Mouse (Mus musculus) ES-E14 (cell line): ENCODE data around the gene Dync1li2. TPM values are rescaled to one million over a fixed set of nuclear protein-coding genes. Genes with fewer than 3 reads are reported as not detected.

Source experiments
- DNase-seq: peaks from one replicate; pipeline ENCODE4 v3.0.0-alpha.2; 2013; ENCODE audit warnings: low read depth, low spot score
- H3K27ac ChIP-seq: 2 replicates; pipeline ENCODE4 v1.5.1; 2012; ENCODE audit warnings: low read depth, mild to moderate bottlenecking, low read length, moderate library complexity, mixed read lengths; ENCODE audit not compliant: poor library complexity, insufficient read depth, severe bottlenecking
- H3K36me3 ChIP-seq: 2 replicates; pipeline ENCODE4 v1.6.1; 2012; ENCODE audit warnings: mild to moderate bottlenecking, low read length, moderate library complexity, mixed read lengths; ENCODE audit not compliant: control insufficient read depth, poor library complexity, insufficient read depth, severe bottlenecking
- H3K4me1 ChIP-seq, 2 experiments: fragments of 150-350 bp in 1 of 2; sonication (generic) in 1 of 2; 2 replicates each; pipeline ENCODE4 v1.6.1; 2012; ENCODE audit warnings: low read length in 2 of 2, mild to moderate bottlenecking in 1 of 2, mixed read lengths in 1 of 2; ENCODE audit not compliant: control insufficient read depth in 2 of 2, insufficient read depth in 2 of 2, poor library complexity in 1 of 2
- H3K4me3 ChIP-seq, 2 experiments: fragments of 150-350 bp in 1 of 2; sonication (generic) in 1 of 2; 2 replicates each; pipeline ENCODE4 v1.5.1; 2012; ENCODE audit warnings: low read length in 2 of 2, low read depth in 1 of 2, mild to moderate bottlenecking in 1 of 2, mixed read lengths in 1 of 2; ENCODE audit not compliant: insufficient read depth in 1 of 2, poor library complexity in 1 of 2, severe bottlenecking in 1 of 2
- H3K9ac ChIP-seq: 2 replicates; pipeline ENCODE4 v1.6.1; 2012; ENCODE audit warnings: low read depth, mild to moderate bottlenecking, low read length, mixed read lengths; ENCODE audit not compliant: poor library complexity, insufficient read depth, severe bottlenecking
- H3K9me3 ChIP-seq: fragments of 150-350 bp; sonication (generic); 2 replicates; pipeline ENCODE4 v1.6.1; 2012; ENCODE audit warnings: low read depth, mild to moderate bottlenecking, low read length; ENCODE audit not compliant: control insufficient read depth, insufficient read depth
- CHD2 ChIP-seq: IDR thresholded peaks from 2 replicates; pipeline ENCODE4 v1.6.1; 2014; ENCODE audit warnings: mild to moderate bottlenecking, low read depth, low read length, inconsistent platforms
- HCFC1 ChIP-seq: IDR thresholded peaks from 2 replicates; pipeline ENCODE4 v1.6.1; 2012; ENCODE audit warnings: low read length, inconsistent platforms, borderline replicate concordance; ENCODE audit not compliant: insufficient read depth
- MAFK ChIP-seq: IDR thresholded peaks from 2 replicates; pipeline ENCODE4 v1.6.1; 2014; ENCODE audit warnings: mild to moderate bottlenecking, low read depth, low read length, inconsistent platforms; ENCODE audit not compliant: insufficient read depth
- ZC3H11A ChIP-seq: IDR thresholded peaks from 2 replicates; pipeline ENCODE4 v1.6.1; 2012; ENCODE audit warnings: low read depth, mild to moderate bottlenecking, inconsistent platforms, low read length, borderline replicate concordance
- ZNF384 ChIP-seq: IDR thresholded peaks from 2 replicates; pipeline ENCODE4 v1.6.1; 2012; ENCODE audit warnings: low read depth, low read length, inconsistent platforms
- in situ Hi-C, 2 experiments: fragments of 600-800 bp; cut with MboI; formaldehyde crosslinking; loops; one replicate each; pipeline ENCODE4 v1.15.1; 2025; ENCODE audit warnings: low sequenced_read_pairs in 2 of 2, inconsistent platforms in 1 of 2; ENCODE audit not compliant: unreplicated experiment in 2 of 2
- total RNA-seq: library from RNA; depleted of rRNA; stranded (reverse); fragments of 300-350 nt; gene quantifications from 2 replicates; pipeline ENCODE4 v1.2.3, GENCODE M21; 2012

Gene Dync1li2
- total RNA-seq, 1 experiment = 28.9 TPM

DNA sequence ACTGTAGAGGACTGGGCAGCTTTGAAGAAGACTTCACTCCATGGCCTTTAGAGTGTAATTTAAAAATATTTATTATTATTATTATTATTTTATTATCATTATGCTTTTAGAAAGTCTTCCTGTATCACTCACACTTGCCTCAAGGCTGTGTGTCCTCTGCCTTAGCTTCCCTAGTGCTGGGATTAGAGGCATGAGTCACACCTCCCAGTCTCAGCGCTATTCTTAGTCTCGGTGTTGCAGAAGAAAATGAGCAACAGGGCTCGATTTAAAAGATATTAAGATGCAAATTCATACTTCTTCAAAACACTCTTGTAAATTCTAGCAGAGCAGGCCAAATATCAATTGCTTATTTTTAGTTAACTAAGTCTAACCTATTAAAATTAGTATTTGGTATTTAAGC lies 5.9 kb upstream of the Dync1li2 start:
- in situ Hi-C loops = no loop called here
- Histone ChIP-seq H3K9ac (no peak overlapping the region), H3K4me3 (no peak overlapping the region), H3K36me3 (no peaks in the 10 kb centered on the region), H3K4me1 (no peaks in the 10 kb centered on the region), H3K27ac (no peak overlapping the region), H3K9me3 (no peaks in the 10 kb centered on the region)
- TF ChIP-seq HCFC1 (no peak), ZC3H11A (no peak), ZNF384 (no peak), MAFK (no peak), CHD2 (no peak)
- DNase-seq = no peak

DNA sequence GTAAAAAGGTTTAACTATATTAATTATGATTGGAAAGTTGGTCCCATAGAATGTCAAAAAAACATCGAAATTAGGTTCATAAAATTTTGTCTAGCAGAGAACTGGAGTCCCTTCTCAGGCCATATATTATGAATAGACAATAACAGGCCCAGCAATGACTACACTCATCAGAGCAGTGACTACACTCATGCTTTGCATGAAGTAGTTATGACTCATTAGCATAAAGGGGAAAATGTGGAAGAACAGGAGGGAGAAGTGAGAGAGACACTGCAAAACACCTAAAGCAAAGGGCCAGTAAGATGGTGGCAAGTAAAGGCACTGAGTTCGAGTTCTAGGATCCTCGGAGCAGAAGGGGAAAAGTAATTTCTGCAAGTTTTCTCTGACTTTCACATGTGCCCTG lies 3.2 kb upstream of the Dync1li2 start:
- H3K27ac ChIP-seq = no peak overlapping the region
- in situ Hi-C loops = no loop called here
- TF ChIP-seq CHD2 = no peak
- no peak for TF ChIP-seq HCFC1
- no peak for TF ChIP-seq ZNF384
- no peak for TF ChIP-seq ZC3H11A
- no peak for TF ChIP-seq MAFK
- H3K9me3 ChIP-seq = no peaks in the 10 kb centered on the region
- no peak for DNase-seq
- H3K4me3 ChIP-seq = no peak overlapping the region
- H3K36me3 ChIP-seq = no peaks in the 10 kb centered on the region
- H3K9ac ChIP-seq = no peak overlapping the region
- H3K4me1 ChIP-seq = no peaks in the 10 kb centered on the region; a peak in 1 of 4 replicates

DNA sequence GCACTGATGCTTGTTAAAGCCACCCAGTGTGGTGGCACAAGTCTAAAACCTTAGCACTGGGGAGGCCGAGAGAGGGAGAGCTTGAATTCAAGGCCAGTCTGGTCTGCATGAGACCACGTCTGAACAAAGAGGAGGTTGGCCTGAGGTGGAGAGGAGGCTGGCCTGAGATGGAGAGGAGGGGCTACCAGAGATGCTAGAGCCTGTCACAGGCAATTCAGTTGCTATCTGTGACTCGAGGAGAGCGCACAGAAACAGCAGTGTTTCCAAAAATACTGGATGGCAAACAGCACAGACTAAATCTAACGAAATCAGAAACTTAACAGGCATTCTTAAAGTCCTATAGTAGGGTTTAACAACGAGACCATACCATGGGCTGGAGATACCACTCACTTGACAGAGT lies 2.4 kb upstream of the Dync1li2 start:
- in situ Hi-C loops = no loop called here
- H3K4me3 ChIP-seq = no peak overlapping the region
- no peaks in the 10 kb centered on the region for H3K9me3 ChIP-seq
- no peak for DNase-seq
- H3K9ac ChIP-seq = no peak overlapping the region
- H3K36me3 ChIP-seq = peaks cover 1% of the 10 kb centered on the region
- no peak overlapping the region for H3K27ac ChIP-seq
- TF ChIP-seq HCFC1 (no peak), MAFK (no peak), ZNF384 (no peak), CHD2 (no peak), ZC3H11A (no peak)
- no peaks in the 10 kb centered on the region; a peak in 1 of 4 replicates for H3K4me1 ChIP-seq

DNA sequence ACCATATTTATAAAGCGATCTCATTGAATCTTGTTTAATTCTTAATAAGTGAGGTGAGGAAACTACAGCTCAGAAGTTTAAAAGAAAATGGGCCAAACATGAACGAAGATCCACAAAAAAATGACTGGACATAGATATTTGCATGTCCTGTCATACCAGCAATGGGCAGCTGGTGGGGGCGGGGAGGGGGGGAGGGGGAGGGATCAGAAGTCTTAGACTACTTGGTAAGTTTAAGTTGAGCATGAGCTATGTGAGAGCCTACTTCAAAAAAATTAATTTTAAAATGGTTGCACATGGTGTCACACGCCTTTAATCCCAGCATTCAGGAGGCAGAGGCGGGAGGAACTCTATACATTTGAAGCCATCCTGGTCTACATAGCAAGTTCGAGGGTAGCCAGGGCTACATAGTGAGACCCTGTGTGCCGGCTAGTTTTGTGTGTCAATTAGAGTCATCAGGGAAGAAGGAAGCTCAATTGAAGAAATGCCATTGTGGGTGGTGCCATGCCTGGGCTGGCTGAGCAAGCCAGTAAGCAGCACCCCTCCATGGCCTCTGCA lies 355 bp upstream of the Dync1li2 start:
- TF ChIP-seq ZNF384 = no peak
- no peak for TF ChIP-seq CHD2
- TF ChIP-seq ZC3H11A = no peak
- no peak for TF ChIP-seq HCFC1
- no peak for TF ChIP-seq MAFK
- H3K9me3 ChIP-seq = no peaks in the 10 kb centered on the region
- no peak for DNase-seq
- in situ Hi-C loops = no loop called here
- no peak overlapping the region for H3K9ac ChIP-seq
- no peak overlapping the region for H3K27ac ChIP-seq
- peaks cover 13% of the 10 kb centered on the region for H3K36me3 ChIP-seq
- peak overlapping the region in 1 of 2 experiments; percentile 93; a peak in 2 of 4 replicates for H3K4me3 ChIP-seq
- peaks cover 0 to 6% of the 10 kb centered on the region in 2 experiments; a peak in 2 of 4 replicates for H3K4me1 ChIP-seq

DNA sequence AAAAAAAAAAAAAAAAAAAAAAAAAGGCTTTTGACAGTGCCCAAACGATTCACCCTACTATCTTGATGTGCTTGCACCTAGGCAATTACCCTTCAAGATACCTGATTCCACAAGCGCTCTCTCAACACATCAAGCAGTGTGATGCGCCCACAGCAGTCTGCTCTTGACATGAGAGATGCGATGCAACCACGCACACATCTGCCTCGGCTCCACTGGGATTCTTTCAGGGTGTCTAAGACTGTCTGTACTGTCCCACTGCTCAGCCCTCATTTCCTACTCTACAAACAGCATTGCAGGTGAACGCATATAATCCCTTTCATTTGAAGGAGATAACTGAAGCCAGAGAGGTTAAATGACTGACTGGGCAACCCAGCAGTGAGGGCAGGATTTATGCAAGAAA lies 1.2 kb downstream of the Dync1li2 start:
- Histone ChIP-seq H3K27ac (no peak overlapping the region), H3K9ac (peak overlapping the region; percentile 96; the same call in 1 of the 2 replicates), H3K36me3 (peaks cover 22% of the 10 kb centered on the region), H3K9me3 (no peaks in the 10 kb centered on the region), H3K4me3 (peak overlapping the region; percentile 88 to 93), H3K4me1 (peaks cover 0 to 6% of the 10 kb centered on the region in 2 experiments; a peak in 2 of 4 replicates)
- TF ChIP-seq CHD2 (no peak), ZNF384 (0 out of 2 replicates have a peak, but pooled peaks have one; percentile 7)
- no peak for DNase-seq
- in situ Hi-C loops = no loop called here
